Mouse (Mus musculus) lung, adult 2 months (tissue): Measurements from ENCODE around the gene Dnmt3b.

Source experiments
- CTCF ChIP-seq: fragments of 200-500 bp; IDR thresholded peaks from 2 replicates; pipeline ENCODE4 v1.5.1; 2011; ENCODE audit warnings: mild to moderate bottlenecking, low read length, control low read depth; ENCODE audit not compliant: insufficient read depth
- POLR2A ChIP-seq: fragments of 200-500 bp; IDR thresholded peaks from 2 replicates; pipeline ENCODE4 v1.6.1; 2011; ENCODE audit warnings: low read depth, mild to moderate bottlenecking, control low read depth, low read length, borderline replicate concordance; ENCODE audit errors: extremely low read depth

DNA sequence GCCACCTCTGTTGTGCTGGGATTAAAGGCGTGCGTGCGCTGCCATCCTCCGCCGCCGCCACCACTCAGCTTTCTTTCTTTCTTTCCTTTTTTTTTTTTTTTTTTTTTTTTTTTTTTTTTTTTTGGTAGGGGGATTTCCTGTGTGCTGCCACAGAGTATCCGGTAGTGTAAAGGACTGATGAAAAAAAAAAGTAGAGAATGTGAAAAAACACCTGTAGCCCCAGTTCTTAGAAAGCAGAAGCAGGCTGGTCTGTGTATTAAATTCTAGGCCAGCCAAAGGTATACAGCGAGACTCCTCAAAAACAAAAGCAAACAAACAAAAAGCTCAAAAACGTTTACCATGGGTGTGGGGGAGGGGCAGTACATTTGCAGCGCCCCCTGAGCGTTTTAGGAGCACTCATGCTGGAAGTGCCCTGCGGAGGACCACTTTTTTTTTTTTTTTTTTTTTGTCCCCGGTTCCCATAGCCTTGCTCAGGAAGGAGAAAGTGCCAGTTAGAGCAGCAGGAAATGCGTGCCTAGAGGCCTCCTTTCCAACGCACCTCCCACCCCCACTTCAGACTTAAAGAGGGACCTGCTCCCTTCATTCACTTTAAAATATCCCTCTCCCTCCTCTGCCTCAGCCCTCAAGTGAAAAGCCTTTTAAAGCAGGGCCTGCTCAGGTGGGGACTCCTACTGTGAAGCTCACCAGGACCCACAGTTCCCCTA is 10.1 kb upstream of the Dnmt3b start:
- TF ChIP-seq POLR2A (no peak), CTCF (no peak)
